Mouse (Mus musculus) MEL (cell line): ENCODE results near the gene Ppp2r5d. TPM values are rescaled to one million over a fixed set of nuclear protein-coding genes. Genes with fewer than 3 reads are reported as not detected.

Experiments used
- DNase-seq: peaks from one replicate; pipeline ENCODE4 v3.0.0; 2011; ENCODE audit warnings: low read depth, low spot score
- H3K27ac ChIP-seq: 2 replicates; pipeline ENCODE4 v1.5.1; 2012; ENCODE audit warnings: low read depth, mild to moderate bottlenecking, control low read depth, low read length, moderate library complexity; ENCODE audit not compliant: control insufficient read depth
- H3K27me3 ChIP-seq, 2 experiments: fragments of 150-350 bp in 1 of 2; sonication (generic) in 1 of 2; 2 replicates each; pipeline ENCODE4 v1.6.1; 2012; ENCODE audit warnings: low read length in 2 of 2, mild to moderate bottlenecking in 2 of 2, improper control_type of control experiment in 1 of 2, moderate library complexity in 1 of 2; ENCODE audit not compliant: insufficient read depth in 2 of 2, control insufficient read depth in 1 of 2
- H3K36me3 ChIP-seq, 2 experiments: 2 replicates each; pipeline ENCODE4 v1.6.1; 2012 to 2014; ENCODE audit warnings: low read length in 2 of 2, improper control_type of control experiment in 1 of 2, inconsistent platforms in 1 of 2, mild to moderate bottlenecking in 1 of 2; ENCODE audit not compliant: insufficient read depth in 2 of 2, control insufficient read depth in 1 of 2
- H3K4me1 ChIP-seq, 2 experiments: fragments of 150-350 bp in 1 of 2; sonication (generic) in 1 of 2; 2 replicates each; pipeline ENCODE4 v1.6.1; 2012; ENCODE audit warnings: low read length in 2 of 2, improper control_type of control experiment in 1 of 2, mild to moderate bottlenecking in 1 of 2; ENCODE audit not compliant: insufficient read depth in 2 of 2, control insufficient read depth in 1 of 2
- H3K4me3 ChIP-seq, 2 experiments: fragments of 150-350 bp in 1 of 2; sonication (generic) in 1 of 2; 2 replicates each; pipeline ENCODE4 v1.5.1; 2012; ENCODE audit warnings: low read depth in 2 of 2, low read length in 2 of 2, mild to moderate bottlenecking in 2 of 2, moderate library complexity in 2 of 2, control low read depth in 1 of 2, improper control_type of control experiment in 1 of 2; ENCODE audit not compliant: control insufficient read depth in 1 of 2, insufficient read depth in 1 of 2
- H3K79me2 ChIP-seq: 2 replicates; pipeline ENCODE4 v1.6.1; 2012; ENCODE audit warnings: mild to moderate bottlenecking, low read length, moderate library complexity; ENCODE audit not compliant: control insufficient read depth, poor library complexity, insufficient read depth
- H3K9ac ChIP-seq: 2 replicates; pipeline ENCODE4 v1.6.1; 2012; ENCODE audit warnings: low read depth, mild to moderate bottlenecking, control low read depth, low read length, moderate library complexity; ENCODE audit not compliant: control insufficient read depth, poor library complexity, severe bottlenecking
- H3K9me3 ChIP-seq: fragments of 150-350 bp; sonication (generic); replicated peaks from 2 replicates; pipeline ENCODE4 v1.6.1; 2012; ENCODE audit warnings: mild to moderate bottlenecking, low read length, improper control_type of control experiment, moderate library complexity; ENCODE audit not compliant: insufficient read depth
- CTCF ChIP-seq, 3 experiments: IDR thresholded peaks in 2 of 3; conservative IDR thresholded peaks in 1 of 3; 2 replicates each; pipeline ENCODE4 v1.5.1; 2011 to 2012; ENCODE audit warnings: low read length in 3 of 3, low read depth in 2 of 3, mild to moderate bottlenecking in 2 of 3, improper control_type of control experiment in 1 of 3, inconsistent platforms in 1 of 3, mixed read lengths in 1 of 3, moderate library complexity in 1 of 3; ENCODE audit not compliant: control insufficient read depth in 1 of 3, insufficient read depth in 1 of 3, poor library complexity in 1 of 3, severe bottlenecking in 1 of 3
- ETS1 ChIP-seq: IDR thresholded peaks from 2 replicates; pipeline ENCODE4 v1.6.1; 2012; ENCODE audit warnings: low read depth, mild to moderate bottlenecking, inconsistent platforms, low read length, improper control_type of control experiment, moderate library complexity
- GATA1 ChIP-seq: IDR thresholded peaks from 2 replicates; pipeline ENCODE4 v1.6.1; 2011; ENCODE audit warnings: low read depth, low read length, improper control_type of control experiment
- HCFC1 ChIP-seq: IDR thresholded peaks from 2 replicates; pipeline ENCODE4 v1.6.1; 2012; ENCODE audit warnings: low read depth, mild to moderate bottlenecking, inconsistent platforms, low read length, improper control_type of control experiment, moderate library complexity
- KAT2A ChIP-seq: conservative IDR thresholded peaks from 2 replicates; pipeline ENCODE4 v1.6.1; 2012; ENCODE audit warnings: low read depth, low read length, improper control_type of control experiment, inconsistent platforms
- MEF2A ChIP-seq: IDR thresholded peaks from 2 replicates; pipeline ENCODE4 v1.6.1; 2014; ENCODE audit warnings: low read depth, mild to moderate bottlenecking, inconsistent platforms, low read length, improper control_type of control experiment; ENCODE audit not compliant: poor library complexity, insufficient replicate concordance, severe bottlenecking; ENCODE audit errors: extremely low read depth
- MXI1 ChIP-seq: IDR thresholded peaks from 2 replicates; pipeline ENCODE4 v1.6.1; 2011; ENCODE audit warnings: mild to moderate bottlenecking, low read depth, low read length, improper control_type of control experiment
- MYB ChIP-seq: IDR thresholded peaks from 2 replicates; pipeline ENCODE4 v1.6.1; 2011; ENCODE audit warnings: mild to moderate bottlenecking, low read depth, low read length, improper control_type of control experiment
- MYC ChIP-seq: IDR thresholded peaks from 2 replicates; pipeline ENCODE4 v1.6.1; 2011; ENCODE audit warnings: low read depth, mild to moderate bottlenecking, low read length, improper control_type of control experiment, moderate library complexity
- POLR2AphosphoS2 ChIP-seq: IDR thresholded peaks from 2 replicates; pipeline ENCODE4 v1.6.1; 2011; ENCODE audit warnings: low read length, improper control_type of control experiment
- POLR2AphosphoS5 ChIP-seq: IDR thresholded peaks from 2 replicates; pipeline ENCODE4 v1.6.1; 2012; ENCODE audit warnings: low read depth, borderline replicate concordance, mild to moderate bottlenecking, inconsistent platforms, low read length, moderate library complexity, mixed read lengths
- SMC3 ChIP-seq: IDR thresholded peaks from 2 replicates; pipeline ENCODE4 v1.6.1; 2011; ENCODE audit warnings: low read depth, low read length, improper control_type of control experiment
- UBTF ChIP-seq: IDR thresholded peaks from 2 replicates; pipeline ENCODE4 v1.6.1; 2012; ENCODE audit warnings: low read depth, mild to moderate bottlenecking, inconsistent platforms, low read length, improper control_type of control experiment, moderate library complexity, borderline replicate concordance; ENCODE audit not compliant: insufficient read depth
- USF1 ChIP-seq: IDR thresholded peaks from 2 replicates; pipeline ENCODE4 v1.6.1; 2014; ENCODE audit warnings: low read depth, mild to moderate bottlenecking, inconsistent platforms, low read length, improper control_type of control experiment, moderate library complexity
- USF2 ChIP-seq, 2 experiments: IDR thresholded peaks; 2 replicates each; pipeline ENCODE4 v1.6.1; 2011 to 2012; ENCODE audit warnings: improper control_type of control experiment in 2 of 2, low read length in 2 of 2, borderline replicate concordance in 1 of 2, inconsistent platforms in 1 of 2, low read depth in 1 of 2, mild to moderate bottlenecking in 1 of 2; ENCODE audit not compliant: insufficient read depth in 1 of 2
- ZC3H11A ChIP-seq: IDR thresholded peaks from 2 replicates; pipeline ENCODE4 v1.6.1; 2012; ENCODE audit warnings: low read depth, mild to moderate bottlenecking, inconsistent platforms, low read length, improper control_type of control experiment
- ZKSCAN1 ChIP-seq: IDR thresholded peaks from 2 replicates; pipeline ENCODE4 v1.6.1; 2012; ENCODE audit warnings: low read depth, mild to moderate bottlenecking, inconsistent platforms, low read length, improper control_type of control experiment, moderate library complexity
- ZMIZ1 ChIP-seq: IDR thresholded peaks from 2 replicates; pipeline ENCODE4 v1.6.1; 2012; ENCODE audit warnings: low read depth, mild to moderate bottlenecking, inconsistent platforms, low read length, improper control_type of control experiment, moderate library complexity
- ZNF384 ChIP-seq: IDR thresholded peaks from 2 replicates; pipeline ENCODE4 v1.6.1; 2012; ENCODE audit warnings: low read depth, mild to moderate bottlenecking, inconsistent platforms, low read length, improper control_type of control experiment
- polyA plus RNA-seq, 2 experiments: library from polyadenylated mRNA; stranded (reverse) in 1 of 2; unstranded in 1 of 2; fragments of >175 nt in 1 of 2; fragments of >200 nt in 1 of 2; gene quantifications; 2 replicates each; pipeline versions ENCODE4 v1.2.1 to v1.2.4; 2012; ENCODE audit warnings: low replicate concordance in 2 of 2, low read depth in 1 of 2; ENCODE audit not compliant: insufficient read length in 2 of 2, insufficient read depth in 1 of 2, missing spikeins in 1 of 2
- total RNA-seq: library from RNA; depleted of rRNA; stranded (reverse); fragments of 300-350 nt; gene quantifications from 2 replicates; pipeline ENCODE4 v1.2.3, GENCODE M21; 2012

Gene Ppp2r5d
- total and polyA plus RNA-seq, 3 experiments = 47.6 to 82.9 (median 80.4) TPM

DNA sequence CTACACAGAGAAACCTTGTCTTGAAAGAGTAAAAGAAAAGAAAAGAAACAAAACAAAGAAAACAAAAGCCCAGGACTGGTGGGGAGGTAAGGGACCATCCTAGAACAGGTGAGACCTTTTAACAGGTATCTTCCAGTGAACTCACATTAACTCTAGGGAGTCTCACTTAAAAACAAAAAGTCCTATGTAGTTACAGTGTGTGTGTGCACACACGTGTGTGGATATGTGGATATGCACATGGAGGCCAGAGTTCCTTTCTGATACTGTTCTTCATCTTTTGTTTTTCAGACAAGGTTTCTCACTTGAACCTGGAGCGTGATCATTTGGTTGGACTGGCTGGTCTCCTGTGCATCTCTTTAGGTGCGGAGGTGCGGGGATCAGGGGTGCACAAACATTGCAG is 45.7 kb upstream of the Ppp2r5d start:
- Histone ChIP-seq H3K9me3 (no peaks in the 10 kb centered on the region), H3K4me3 (peak overlapping the region; percentile 62 to 77), H3K27ac (peak overlapping the region; percentile 95), H3K36me3 (peaks cover 10 to 12% of the 10 kb centered on the region in 2 experiments), H3K79me2 (peaks cover 26% of the 10 kb centered on the region), H3K9ac (peak overlapping the region; percentile 85), H3K27me3 (no peaks in the 10 kb centered on the region), H3K4me1 (peaks cover 2 to 9% of the 10 kb centered on the region in 2 experiments; a peak in 3 of 4 replicates)
- TF ChIP-seq ZNF384 (no peak), MYC (0 out of 2 replicates have a peak, but pooled peaks have one; percentile 45), CTCF (IDR thresholded peaks at IDR 0.05 in 2 of 3, conservative IDR thresholded peaks at IDR 0.05 in 1 of 3; ENCODE audit: control insufficient read depth in 1 of 3, insufficient read depth in 1 of 3, low read depth in 2 of 3, low read length in 3 of 3, poor library complexity in 1 of 3, severe bottlenecking in 1 of 3) (no peak)
- no peak for DNase-seq

DNA sequence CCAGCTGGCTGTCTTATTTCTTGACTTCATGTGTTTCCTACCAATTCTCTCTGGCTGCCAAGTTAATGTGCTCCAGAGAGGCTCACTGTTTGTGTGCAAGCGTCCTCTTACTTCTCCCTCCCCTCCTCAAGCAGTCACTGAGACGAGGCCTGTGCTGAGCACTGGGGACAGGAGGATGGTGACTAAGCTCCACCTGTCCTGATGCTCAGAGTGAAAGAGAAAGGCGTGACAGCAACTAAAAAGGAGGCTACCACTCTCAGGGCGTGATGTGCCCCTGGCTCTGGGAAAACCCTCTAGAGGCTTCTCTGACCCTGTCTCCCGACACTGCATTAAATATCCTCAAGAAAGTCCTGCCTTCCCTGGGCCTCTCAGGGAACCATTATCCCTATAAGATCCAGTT is 44.4 kb upstream of the Ppp2r5d start:
- peaks cover 10 to 12% of the 10 kb centered on the region in 2 experiments for H3K36me3 ChIP-seq
- H3K27me3 ChIP-seq = no peaks in the 10 kb centered on the region
- H3K79me2 ChIP-seq = peaks cover 26% of the 10 kb centered on the region
- no peak for DNase-seq
- TF ChIP-seq HCFC1 (no peak), KAT2A (no peak), POLR2AphosphoS5 (no peak), ZC3H11A (no peak), SMC3 (no peak), USF1 (no peak), USF2 (IDR thresholded peaks at IDR 0.05; ENCODE audit: borderline replicate concordance in 1 of 2, insufficient read depth in 1 of 2, low read depth in 1 of 2, low read length in 2 of 2) (no peak), UBTF (no peak), MEF2A (no peak)
- peaks cover 2 to 9% of the 10 kb centered on the region in 2 experiments; a peak in 3 of 4 replicates for H3K4me1 ChIP-seq
- H3K9ac ChIP-seq = no peak overlapping the region
- H3K27ac ChIP-seq = no peak overlapping the region
- H3K9me3 ChIP-seq = no peaks in the 10 kb centered on the region
- H3K4me3 ChIP-seq = no peak overlapping the region

DNA sequence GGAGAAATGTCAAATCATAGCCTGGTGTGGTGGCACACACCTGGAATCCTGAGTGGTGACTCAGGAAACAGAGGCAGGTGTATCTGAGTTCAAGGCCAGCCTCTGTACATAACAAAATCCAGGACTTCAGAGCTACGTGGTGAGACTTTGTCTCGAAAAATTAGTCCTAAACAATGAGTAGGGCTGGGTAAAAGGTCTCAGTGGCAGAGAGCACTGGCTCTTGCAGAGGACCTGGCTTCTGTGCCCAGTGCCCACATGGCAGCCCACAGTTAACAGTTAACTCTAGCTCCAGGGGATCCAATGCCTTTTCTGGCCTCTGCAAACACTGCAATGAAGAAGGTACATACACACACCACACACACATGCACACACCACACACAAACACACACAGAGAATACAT is 42.9 kb upstream of the Ppp2r5d start:
- Histone ChIP-seq H3K4me1 (peaks cover 2 to 9% of the 10 kb centered on the region in 2 experiments; a peak in 3 of 4 replicates), H3K36me3 (peaks cover 12% of the 10 kb centered on the region in 2 experiments), H3K4me3 (no peak overlapping the region), H3K9ac (no peak overlapping the region), H3K27ac (no peak overlapping the region), H3K9me3 (no peaks in the 10 kb centered on the region), H3K27me3 (no peaks in the 10 kb centered on the region), H3K79me2 (peaks cover 27% of the 10 kb centered on the region)
- no peak for DNase-seq
- TF ChIP-seq MEF2A (no peak), ZMIZ1 (no peak), MYC (no peak), GATA1 (no peak), ZKSCAN1 (no peak), SMC3 (no peak), CTCF (IDR thresholded peaks at IDR 0.05 in 2 of 3, conservative IDR thresholded peaks at IDR 0.05 in 1 of 3; ENCODE audit: control insufficient read depth in 1 of 3, insufficient read depth in 1 of 3, low read depth in 2 of 3, low read length in 3 of 3, poor library complexity in 1 of 3, severe bottlenecking in 1 of 3) (no peak), MXI1 (no peak), ETS1 (no peak), MYB (no peak), POLR2AphosphoS2 (no peak), POLR2AphosphoS5 (no peak)
